Mouse (Mus musculus) CH12.LX (cell line): ENCODE measurements at regions not wholly inside any gene's neighbourhood (a gene's known extent, or its start where the extent isn't known, plus 50 kb on each side); places are given as distances from the start of the nearest gene placed in this dataset.

Experiments
- DNase-seq: peaks from one replicate; pipeline ENCODE4 v3.0.0-alpha.2; 2013; ENCODE audit errors: extremely low read depth
- H3K27ac ChIP-seq: 2 replicates; pipeline ENCODE4 v1.5.1; 2012; ENCODE audit warnings: low read depth, mild to moderate bottlenecking, control low read depth, moderate library complexity; ENCODE audit not compliant: insufficient read depth
- H3K27me3 ChIP-seq: replicated peaks from 2 replicates; pipeline ENCODE3; 2012; ENCODE audit warnings: inconsistent platforms
- H3K36me3 ChIP-seq, 2 experiments: replicated peaks in 1 of 2; 2 replicates each; pipeline versions ENCODE3 to v1.6.1; 2012; ENCODE audit warnings: inconsistent platforms in 1 of 2, low read length in 1 of 2, mild to moderate bottlenecking in 1 of 2, mixed read lengths in 1 of 2, moderate library complexity in 1 of 2; ENCODE audit not compliant: control insufficient read depth in 1 of 2, insufficient read depth in 1 of 2
- H3K4me1 ChIP-seq, 2 experiments: 2 replicates each; pipeline ENCODE4 v1.6.1; 2012; ENCODE audit warnings: inconsistent platforms in 1 of 2, moderate library complexity in 1 of 2; ENCODE audit not compliant: insufficient read depth in 2 of 2, control insufficient read depth in 1 of 2
- H3K4me2 ChIP-seq: 2 replicates; pipeline ENCODE4 v1.6.1; 2012; ENCODE audit warnings: low read depth, mild to moderate bottlenecking, control low read depth; ENCODE audit not compliant: poor library complexity, insufficient read depth, severe bottlenecking
- H3K4me3 ChIP-seq, 3 experiments: fragments of 150-350 bp in 1 of 3; sonication (generic) in 1 of 3; replicated peaks in 1 of 3; 2 replicates each; pipeline versions ENCODE3 to v1.5.1; 2011 to 2012; ENCODE audit warnings: low read depth in 2 of 3, low read length in 2 of 3, mild to moderate bottlenecking in 2 of 3, moderate library complexity in 2 of 3, control low read depth in 1 of 3, improper control_type of control experiment in 1 of 3, inconsistent platforms in 1 of 3, mixed read lengths in 1 of 3; ENCODE audit not compliant: poor library complexity in 1 of 3
- H3K79me2 ChIP-seq: replicated peaks from 2 replicates; pipeline ENCODE4 v1.6.1; 2012; ENCODE audit warnings: mild to moderate bottlenecking, moderate library complexity; ENCODE audit not compliant: control insufficient read depth, poor library complexity, insufficient read depth, severe bottlenecking; ENCODE audit errors: extremely low read depth
- H3K9ac ChIP-seq: 2 replicates; pipeline ENCODE4 v1.6.1; 2012; ENCODE audit warnings: low read depth, mild to moderate bottlenecking, control low read depth, moderate library complexity; ENCODE audit not compliant: insufficient read depth
- H3K9me3 ChIP-seq: replicated peaks from 2 replicates; pipeline ENCODE3; 2012; ENCODE audit warnings: low read length, inconsistent platforms, mixed read lengths
- BHLHE40 ChIP-seq: IDR thresholded peaks from 2 replicates; pipeline ENCODE4 v1.6.1; 2011; ENCODE audit warnings: mild to moderate bottlenecking, low read depth, low read length, improper control_type of control experiment
- CTCF ChIP-seq, 2 experiments: IDR thresholded peaks in 1 of 2; conservative IDR thresholded peaks in 1 of 2; 2 replicates each; pipeline ENCODE4 v1.5.1; 2011 to 2012; ENCODE audit warnings: low read depth in 2 of 2, low read length in 2 of 2, improper control_type of control experiment in 1 of 2, inconsistent platforms in 1 of 2, mild to moderate bottlenecking in 1 of 2, moderate library complexity in 1 of 2
- E2F4 ChIP-seq: IDR thresholded peaks from 2 replicates; pipeline ENCODE4 v1.6.1; 2011; ENCODE audit warnings: low read depth, low read length, improper control_type of control experiment; ENCODE audit not compliant: insufficient replicate concordance
- EP300 ChIP-seq: IDR thresholded peaks from 2 replicates; pipeline ENCODE4 v1.6.1; 2011; ENCODE audit warnings: low read length, improper control_type of control experiment
- GABPA ChIP-seq: IDR thresholded peaks from 2 replicates; pipeline ENCODE4 v1.6.1; 2012; ENCODE audit warnings: low read depth, low read length, improper control_type of control experiment, inconsistent platforms; ENCODE audit not compliant: insufficient replicate concordance
- HCFC1 ChIP-seq: IDR thresholded peaks from 2 replicates; pipeline ENCODE4 v1.6.1; 2012; ENCODE audit warnings: low read depth, mild to moderate bottlenecking, inconsistent platforms, low read length, improper control_type of control experiment
- IRF4 ChIP-seq: IDR thresholded peaks from 2 replicates; pipeline ENCODE4 v1.6.1; 2014; ENCODE audit warnings: low read depth, mild to moderate bottlenecking, inconsistent platforms, low read length, improper control_type of control experiment
- JUND ChIP-seq: conservative IDR thresholded peaks from 2 replicates; pipeline ENCODE4 v1.6.1; 2011; ENCODE audit warnings: low read depth, low read length, improper control_type of control experiment
- MAX ChIP-seq: IDR thresholded peaks from 2 replicates; pipeline ENCODE4 v1.6.1; 2011; ENCODE audit warnings: low read length, improper control_type of control experiment
- MAZ ChIP-seq: IDR thresholded peaks from 2 replicates; pipeline ENCODE4 v1.6.1; 2012; ENCODE audit warnings: low read depth, mild to moderate bottlenecking, inconsistent platforms, low read length, improper control_type of control experiment, moderate library complexity
- NELFE ChIP-seq: IDR thresholded peaks from 2 replicates; pipeline ENCODE4 v1.6.1; 2011; ENCODE audit warnings: low read depth, low read length, improper control_type of control experiment
- POLR2A ChIP-seq: IDR thresholded peaks from 2 replicates; pipeline ENCODE4 v1.6.1; 2011; ENCODE audit warnings: low read depth, mild to moderate bottlenecking, improper control_type of control experiment, low read length
- RAD21 ChIP-seq: IDR thresholded peaks from 2 replicates; pipeline ENCODE4 v1.6.1; 2011; ENCODE audit warnings: low read depth, mild to moderate bottlenecking, low read length, improper control_type of control experiment, moderate library complexity
- RCOR1 ChIP-seq: conservative IDR thresholded peaks from 2 replicates; pipeline ENCODE4 v1.6.1; 2012; ENCODE audit warnings: low read depth, mild to moderate bottlenecking, inconsistent platforms, low read length, improper control_type of control experiment
- SMC3 ChIP-seq: IDR thresholded peaks from 2 replicates; pipeline ENCODE4 v1.6.1; 2011; ENCODE audit warnings: low read depth, low read length, improper control_type of control experiment
- TBP ChIP-seq: conservative IDR thresholded peaks from 2 replicates; pipeline ENCODE4 v1.6.1; 2011; ENCODE audit warnings: low read depth, low read length, improper control_type of control experiment
- TCF12 ChIP-seq: IDR thresholded peaks from 2 replicates; pipeline ENCODE4 v1.6.1; 2014; ENCODE audit warnings: low read depth, mild to moderate bottlenecking, inconsistent platforms, low read length, improper control_type of control experiment
- USF1 ChIP-seq: IDR thresholded peaks from 2 replicates; pipeline ENCODE4 v1.6.1; 2014; ENCODE audit warnings: low read depth, mild to moderate bottlenecking, inconsistent platforms, low read length, improper control_type of control experiment
- ZC3H11A ChIP-seq: IDR thresholded peaks from 2 replicates; pipeline ENCODE4 v1.6.1; 2012; ENCODE audit warnings: low read depth, mild to moderate bottlenecking, inconsistent platforms, low read length, improper control_type of control experiment
- dilution Hi-C: fragments of 300-500 bp; cut with MboI; formaldehyde crosslinking; loops from 2 replicates; pipeline ENCODE4 v1.14.3; 2020; ENCODE audit warnings: low sequenced_read_pairs; ENCODE audit not compliant: extremely low pct_unique_long_range_greater_than_20kb, extremely low pct_ligation_motif_present
- in situ Hi-C: fragments of 300-500 bp; cut with MboI; formaldehyde crosslinking; loops from 3 replicates; pipeline ENCODE4 v1.14.3; 2019; ENCODE audit warnings: low sequenced_read_pairs, low pct_ligation_motif_present, low pct_unique_long_range_greater_than_20kb, mixed read lengths

DNA sequence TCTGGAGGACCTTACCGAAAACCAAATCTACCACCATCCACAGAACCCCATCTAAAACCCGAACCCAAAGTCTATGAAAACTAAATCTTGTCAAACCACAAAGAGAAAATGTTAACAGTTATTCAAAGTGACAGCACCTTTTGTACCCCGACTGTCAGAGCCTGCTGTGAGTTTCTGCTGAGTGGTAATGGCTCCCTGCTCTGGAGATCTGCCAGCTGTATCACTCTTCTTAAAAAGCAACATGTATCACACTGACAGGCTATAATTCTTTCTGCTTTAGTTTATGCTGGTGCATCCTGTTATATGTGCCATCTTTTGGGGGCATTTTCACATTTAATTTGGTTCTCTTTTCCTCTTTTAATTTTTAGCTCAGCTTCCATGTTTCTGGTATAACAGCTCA lies 268.5 kb downstream of the Fam84a start:
- H3K9ac ChIP-seq, result no peak overlapping the region
- H3K79me2 ChIP-seq, result no peaks in the 10 kb centered on the region
- H3K9me3 ChIP-seq, result no peaks in the 10 kb centered on the region
- TF ChIP-seq BHLHE40 (no peak), NELFE (no peak), JUND (no peak), MAZ (no peak)
- in situ Hi-C loops (no loop called here), dilution Hi-C loops (no loop called here)
- DNase-seq, result no peak
- H3K4me3 ChIP-seq, result no peak overlapping the region
- H3K36me3 ChIP-seq, result no peaks in the 10 kb centered on the region
- H3K4me1 ChIP-seq, result no peaks in the 10 kb centered on the region
- no peaks in the 10 kb centered on the region for H3K27me3 ChIP-seq
- H3K27ac ChIP-seq, result no peak overlapping the region
- H3K4me2 ChIP-seq, result no peak overlapping the region

DNA sequence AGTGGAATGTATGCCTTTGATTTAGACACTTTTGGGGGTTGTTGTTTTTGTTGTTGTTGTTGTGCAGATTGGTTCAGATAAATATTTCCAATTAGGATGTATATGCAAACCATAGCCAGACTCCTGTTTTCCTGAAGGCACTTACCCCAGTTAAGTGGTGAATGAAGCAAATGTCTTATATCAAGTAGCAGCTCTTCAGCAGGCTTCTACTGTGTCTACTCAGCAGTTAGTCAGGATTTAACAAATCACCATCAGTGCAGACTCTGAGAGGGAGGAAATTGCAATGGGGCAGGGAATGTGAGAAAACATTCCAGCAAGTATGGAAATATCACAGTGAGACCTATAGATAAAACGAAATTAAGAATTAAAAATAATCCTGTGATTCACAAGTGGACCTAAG lies 282.7 kb downstream of the Fam84a start:
- no peaks in the 10 kb centered on the region for H3K4me1 ChIP-seq
- no peaks in the 10 kb centered on the region for H3K9me3 ChIP-seq
- no peak for TF ChIP-seq MAX
- no peak for TF ChIP-seq RAD21
- no peak for TF ChIP-seq E2F4
- no peak for TF ChIP-seq RCOR1
- no peak for TF ChIP-seq TBP
- no peak for TF ChIP-seq USF1
- no peak for TF ChIP-seq ZC3H11A
- TF ChIP-seq CTCF (conservative IDR thresholded peaks at IDR 0.05 in 1 of 2, IDR thresholded peaks at IDR 0.05 in 1 of 2; ENCODE audit: low read depth in 2 of 2, low read length in 2 of 2), result no peak
- TF ChIP-seq SMC3, result no peak
- no peak for TF ChIP-seq TCF12
- no peak for TF ChIP-seq POLR2A
- no peak for TF ChIP-seq GABPA
- TF ChIP-seq EP300, result no peak
- TF ChIP-seq IRF4, result no peak
- no peak for TF ChIP-seq HCFC1
- no peak for TF ChIP-seq JUND
- TF ChIP-seq, all 38 proteins: peak for 0
- Histone ChIP-seq H3K4me3 (no peak overlapping the region), H3K4me2 (no peak overlapping the region), H3K36me3 (no peaks in the 10 kb centered on the region), H3K9ac (no peak overlapping the region), H3K27me3 (no peaks in the 10 kb centered on the region), H3K79me2 (no peaks in the 10 kb centered on the region), H3K27ac (no peak overlapping the region)
- dilution Hi-C loops (no loop called here), in situ Hi-C loops (no loop called here)
- no peak for DNase-seq
